Mouse (Mus musculus): ENCODE measurements at regions not wholly inside any gene's neighbourhood (a gene's known extent, or its start where the extent isn't known, plus 50 kb on each side); places are given as distances from the start of the nearest gene placed in this dataset.

- TF ChIP-seq CTCF (IDR thresholded peaks at IDR 0.05; ENCODE audit: low read depth), result no peak
- TF ChIP-seq EP300 (IDR thresholded peaks at IDR 0.05; ENCODE audit: low read depth), result no peak
Measured at GRCm38 (mm10) chr15:67405523-67405922, 904.8 kb upstream of the Lrrc6 start.
